Mouse (Mus musculus): ENCODE results near the gene Zc3h4.

The Zc3h4 gene

DNA sequence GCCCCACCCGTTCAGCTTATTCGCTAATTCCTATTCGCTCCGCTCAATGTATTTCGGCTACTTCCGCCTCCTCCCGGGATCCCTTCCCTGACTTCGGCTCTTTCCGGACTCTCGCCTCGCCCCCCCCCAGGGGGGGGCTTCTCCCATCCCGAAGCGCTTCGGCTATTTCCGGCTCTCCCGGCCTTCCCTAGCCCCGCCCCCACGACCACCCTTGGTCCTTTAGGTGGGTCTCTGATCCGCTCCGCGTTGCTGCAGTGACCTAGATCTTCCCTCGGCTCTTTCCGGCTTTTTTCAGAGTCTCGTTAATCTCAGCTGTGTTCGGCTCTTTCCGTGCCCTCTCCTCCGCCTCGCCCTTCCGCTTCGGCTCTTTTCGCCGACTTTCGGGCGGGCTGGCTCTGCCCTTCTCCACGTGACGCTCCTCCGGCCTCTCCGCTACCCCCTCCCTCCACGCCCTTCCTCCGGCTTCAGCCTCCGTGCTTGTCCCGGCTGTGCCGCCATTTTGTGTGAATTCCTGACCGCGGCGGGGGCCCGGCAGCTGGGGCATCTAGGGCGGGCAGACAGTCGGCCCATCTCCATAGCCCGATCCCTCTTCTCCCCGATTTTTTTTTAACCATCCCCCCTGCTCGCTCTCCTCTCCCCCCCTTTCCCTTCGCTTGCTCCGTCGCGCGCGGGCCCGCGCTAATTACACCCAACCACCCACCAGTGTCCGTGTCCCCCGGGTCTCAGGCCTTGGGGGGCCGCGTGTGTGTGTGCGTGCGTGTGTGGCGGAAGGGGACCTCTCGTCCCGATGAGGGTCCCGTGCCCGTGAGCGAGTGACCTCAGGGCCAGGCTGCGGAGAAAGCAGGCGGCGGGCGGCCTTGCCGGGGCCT lies 656 bp upstream of the Zc3h4 start:
- DNase-seq (ENCODE audit: low read depth, low spot score) = peak; percentile 98

DNA sequence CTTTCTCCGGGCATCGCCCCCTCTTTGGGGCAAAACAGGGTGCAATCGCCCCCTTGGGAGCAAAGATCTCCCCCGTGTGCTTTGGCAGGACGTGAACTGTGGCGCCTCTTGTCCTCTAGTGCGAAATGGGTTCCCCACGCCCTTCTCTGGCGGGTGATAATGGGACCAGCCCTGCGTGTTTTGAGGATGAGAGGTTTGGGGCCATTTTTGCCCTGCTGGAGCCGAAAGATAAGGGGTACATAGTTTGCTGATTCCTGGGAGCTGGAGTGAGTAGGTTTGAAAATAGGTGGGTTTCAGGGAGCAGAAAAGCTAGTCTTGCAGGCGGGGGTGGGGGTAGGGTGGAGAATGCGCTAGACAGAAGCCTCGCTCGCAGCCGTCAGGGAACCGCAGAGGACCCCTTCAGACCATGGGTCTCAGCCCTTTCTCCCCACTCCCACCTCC lies 1.3 kb downstream of the Zc3h4 start:
- no peak for DNase-seq (ENCODE audit: low read depth, low spot score)

DNA sequence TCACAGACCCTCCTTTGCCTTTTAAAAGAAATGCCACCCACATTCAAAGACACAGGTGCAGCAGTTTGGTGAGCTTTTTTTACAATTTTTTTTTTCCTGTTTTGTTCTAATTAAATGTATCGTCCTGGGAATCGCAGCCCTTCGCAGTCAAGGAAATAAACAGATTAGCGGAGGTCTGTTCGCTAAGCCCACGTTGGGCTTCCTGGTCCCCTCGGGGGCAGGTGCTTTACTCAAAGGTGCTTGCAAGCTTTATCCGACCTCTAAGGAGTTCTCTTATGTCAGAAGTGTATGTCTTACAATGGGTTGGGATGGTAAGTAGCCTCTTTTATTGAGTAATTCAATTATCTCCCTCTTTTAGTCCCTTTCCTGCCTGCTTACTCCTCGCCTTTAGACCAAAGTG lies 1.7 kb downstream of the Zc3h4 start:
- no peak for DNase-seq (ENCODE audit: low read depth, low spot score)

GRCm38 (mm10) chr7:16402968-16403948 lies 2.5 kb downstream of the Zc3h4 start:
- no peak for DNase-seq (ENCODE audit: low read depth, low spot score)

DNA sequence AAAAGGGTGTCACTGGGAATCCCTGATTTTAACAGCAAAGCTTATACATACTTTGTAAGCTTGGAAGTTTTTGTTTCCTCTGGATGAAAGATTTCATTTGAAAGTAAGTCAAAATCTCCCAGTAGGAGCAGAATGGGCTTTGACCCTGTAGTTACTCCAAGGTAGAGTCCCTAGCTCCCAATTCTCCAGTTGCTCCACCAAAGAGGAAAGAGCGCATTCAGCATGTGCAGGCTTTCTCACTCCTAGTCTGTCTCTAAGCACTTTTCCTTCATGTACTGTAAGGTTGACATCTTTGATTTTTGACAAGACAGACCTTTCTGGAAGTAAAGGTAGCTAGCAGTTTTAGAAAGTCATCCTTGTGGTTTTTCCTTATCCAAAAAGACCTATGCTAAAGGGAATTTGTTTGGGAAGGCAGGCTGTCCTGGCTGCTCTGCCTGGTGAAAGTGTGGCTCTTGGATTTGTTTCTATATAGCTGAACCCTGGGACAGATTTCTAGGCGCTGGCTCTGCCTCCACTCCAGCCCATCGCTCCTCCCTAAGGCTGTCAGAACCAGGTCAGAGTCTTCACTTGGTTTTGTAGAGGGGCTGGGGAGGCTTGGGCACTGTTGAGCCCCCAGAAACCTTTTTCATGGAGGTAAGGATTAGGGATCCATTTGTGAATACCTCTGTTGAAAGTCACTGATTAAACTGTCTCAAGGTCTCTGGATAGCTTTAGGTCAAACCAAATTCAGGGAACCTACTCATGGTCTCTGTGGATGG lies 3.8 kb downstream of the Zc3h4 start:
- DNase-seq (ENCODE audit: low read depth, low spot score) = no peak

DNA sequence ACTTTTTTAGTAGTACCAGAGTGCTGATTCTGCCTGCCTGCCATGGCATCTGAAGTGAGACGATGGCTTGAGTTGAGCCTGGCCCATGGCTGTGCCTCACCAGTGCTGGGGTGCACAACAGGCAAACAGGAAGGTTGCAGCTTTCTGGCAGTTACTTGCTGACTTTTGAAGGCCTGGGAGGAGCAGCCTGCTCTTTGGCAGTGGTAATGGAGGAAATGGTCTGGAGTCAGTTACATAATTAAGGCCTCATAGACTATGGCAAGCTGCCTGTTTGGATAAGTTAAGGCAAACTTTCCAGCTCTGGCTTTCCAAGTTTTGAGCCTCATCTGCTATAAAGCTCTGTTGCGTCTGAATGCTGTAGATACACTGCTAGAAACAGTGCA lies 4.4 kb downstream of the Zc3h4 start:
- no peak for DNase-seq (ENCODE audit: low read depth, low spot score)

GRCm38 (mm10) chr7:16405516-16406351 lies 5.0 kb downstream of the Zc3h4 start:
- DNase-seq (ENCODE audit: low read depth, low spot score) = no peak

DNA sequence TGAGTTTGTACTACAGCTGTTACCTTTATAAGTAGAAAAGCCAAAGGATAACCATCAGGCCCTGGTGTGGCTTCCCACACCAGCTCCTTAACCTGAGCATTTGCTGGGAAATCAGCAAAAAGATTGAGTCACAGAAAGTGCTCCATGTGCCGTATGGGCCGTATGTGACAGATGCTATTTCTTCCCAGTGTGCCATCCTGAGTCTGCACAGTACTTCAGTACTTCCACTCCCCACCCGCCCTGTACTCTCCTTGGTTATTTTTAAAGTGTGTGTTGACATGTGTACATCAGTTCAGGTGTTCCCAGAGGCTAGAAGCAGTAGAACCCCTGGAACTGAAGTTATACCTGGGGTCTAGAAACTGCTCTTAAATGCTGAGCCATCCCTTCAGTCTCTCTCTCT lies 6.3 kb downstream of the Zc3h4 start:
- DNase-seq (ENCODE audit: low read depth, low spot score) = no peak

GRCm38 (mm10) chr7:16411100-16411499 lies 10.4 kb downstream of the Zc3h4 start:
- DNase-seq (ENCODE audit: low read depth, low spot score) = no peak

DNA sequence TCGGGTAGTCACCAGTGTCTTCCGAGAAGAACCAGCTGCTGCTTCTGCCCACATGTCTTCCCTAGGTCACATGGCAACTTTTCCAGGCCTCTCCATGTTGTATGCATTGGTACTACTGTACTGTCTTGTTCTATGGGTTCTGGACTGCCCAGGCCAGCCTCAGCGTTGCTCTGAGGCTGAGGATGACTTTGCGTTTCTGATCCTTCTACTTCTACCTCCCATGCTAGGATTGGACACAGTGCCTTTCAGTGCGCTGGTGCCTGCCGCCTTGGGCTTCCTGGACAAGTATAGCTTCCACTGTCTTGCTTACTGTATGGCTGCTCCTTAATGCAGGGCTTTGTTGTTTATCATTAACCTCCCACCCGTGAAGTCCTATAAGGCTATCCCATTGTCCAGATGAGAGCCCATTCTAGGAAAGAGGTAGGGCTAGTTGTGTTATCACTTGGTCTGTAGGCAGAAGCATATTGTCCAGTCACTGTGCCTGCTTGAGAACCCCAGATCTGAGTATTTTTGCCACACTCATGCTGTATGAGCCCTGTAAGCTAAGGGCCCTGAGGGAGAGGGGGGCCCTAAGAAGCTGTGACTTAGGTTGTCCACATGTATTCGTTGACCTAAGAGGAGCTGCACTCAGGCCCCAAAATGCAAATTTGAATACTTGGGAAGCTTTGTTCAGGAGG lies 11.6 kb downstream of the Zc3h4 start:
- DNase-seq (ENCODE audit: low read depth, low spot score) = no peak

DNA sequence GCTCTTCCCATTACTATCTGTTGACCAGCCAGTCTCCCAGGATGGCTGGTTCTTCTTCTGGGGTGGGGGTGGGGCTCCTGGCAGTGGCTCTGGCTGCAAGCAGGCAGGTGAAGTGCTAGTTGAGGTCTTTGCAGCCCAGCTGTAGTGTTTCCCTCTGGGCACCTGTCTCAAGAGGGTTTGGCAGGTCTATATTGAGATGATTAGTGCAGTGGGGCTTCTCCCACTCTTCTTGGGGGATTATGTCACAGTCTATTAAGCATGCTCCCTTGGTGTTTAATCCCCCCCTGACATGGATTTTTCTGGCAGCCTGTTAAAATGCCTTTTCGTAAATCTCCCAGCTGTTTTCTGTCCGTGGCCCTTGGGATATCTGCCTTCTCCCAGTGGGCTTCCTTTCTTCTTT lies 12.2 kb downstream of the Zc3h4 start:
- no peak for DNase-seq (ENCODE audit: low read depth, low spot score)

- peak; percentile 49 for DNase-seq (ENCODE audit: low read depth, low spot score)
Measured at GRCm38 (mm10) chr7:16415426-16415825, 14.7 kb downstream of the Zc3h4 start.

DNA sequence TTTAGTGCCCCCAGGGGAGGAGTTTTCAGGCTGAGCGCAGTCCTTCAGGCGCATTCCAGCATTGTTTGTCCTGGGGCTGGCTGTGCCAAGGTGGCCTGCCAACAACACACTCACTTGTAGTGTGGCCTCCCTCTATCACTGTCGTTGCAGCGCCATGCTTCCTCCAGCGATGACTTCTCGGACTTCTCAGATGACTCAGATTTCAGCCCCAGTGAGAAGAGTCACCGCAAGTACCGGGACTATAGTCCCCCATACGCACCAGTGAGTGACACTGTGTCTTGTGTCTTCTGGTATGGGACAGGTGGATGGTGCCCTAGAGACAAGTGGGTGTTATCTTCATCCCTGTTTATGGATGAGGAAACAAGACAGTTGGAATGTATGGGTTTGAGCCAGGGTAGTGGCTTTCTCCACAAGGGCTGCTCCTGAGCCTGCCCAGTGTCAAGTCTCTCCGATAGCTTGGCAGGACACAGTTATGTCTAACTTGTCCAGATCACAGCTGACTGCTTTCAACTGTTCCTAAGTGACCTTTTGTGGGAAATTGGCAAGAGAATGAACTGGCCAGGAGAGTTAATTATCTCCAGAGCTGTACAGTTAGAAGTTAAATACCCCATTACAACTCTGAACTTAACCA lies 16.5 kb downstream of the Zc3h4 start:
- no peak for DNase-seq (ENCODE audit: low read depth, low spot score)

DNA sequence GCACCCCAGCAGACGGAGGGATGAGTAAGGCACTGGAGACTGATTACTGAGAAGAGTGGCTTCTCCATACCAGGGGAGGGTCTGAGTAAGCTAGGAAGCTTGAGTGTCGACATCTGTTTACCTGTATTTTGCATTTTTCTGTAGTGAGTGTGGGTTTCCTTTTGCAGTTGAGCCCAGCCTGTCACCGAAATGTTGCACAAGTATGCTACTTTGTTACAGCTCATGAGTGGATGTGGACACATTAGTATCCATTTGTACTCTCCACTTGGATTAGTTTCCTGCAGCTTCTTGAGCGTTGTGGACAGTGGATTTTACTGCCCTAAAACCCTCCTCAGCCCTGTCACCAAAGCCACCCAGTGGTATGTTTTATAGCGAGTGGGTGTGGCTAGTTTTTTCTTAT lies 18.0 kb downstream of the Zc3h4 start:
- no peak for DNase-seq (ENCODE audit: low read depth, low spot score)

- no peak for DNase-seq (ENCODE audit: low read depth, low spot score)
Measured at GRCm38 (mm10) chr7:16420493-16421118, 19.9 kb downstream of the Zc3h4 start.

DNA sequence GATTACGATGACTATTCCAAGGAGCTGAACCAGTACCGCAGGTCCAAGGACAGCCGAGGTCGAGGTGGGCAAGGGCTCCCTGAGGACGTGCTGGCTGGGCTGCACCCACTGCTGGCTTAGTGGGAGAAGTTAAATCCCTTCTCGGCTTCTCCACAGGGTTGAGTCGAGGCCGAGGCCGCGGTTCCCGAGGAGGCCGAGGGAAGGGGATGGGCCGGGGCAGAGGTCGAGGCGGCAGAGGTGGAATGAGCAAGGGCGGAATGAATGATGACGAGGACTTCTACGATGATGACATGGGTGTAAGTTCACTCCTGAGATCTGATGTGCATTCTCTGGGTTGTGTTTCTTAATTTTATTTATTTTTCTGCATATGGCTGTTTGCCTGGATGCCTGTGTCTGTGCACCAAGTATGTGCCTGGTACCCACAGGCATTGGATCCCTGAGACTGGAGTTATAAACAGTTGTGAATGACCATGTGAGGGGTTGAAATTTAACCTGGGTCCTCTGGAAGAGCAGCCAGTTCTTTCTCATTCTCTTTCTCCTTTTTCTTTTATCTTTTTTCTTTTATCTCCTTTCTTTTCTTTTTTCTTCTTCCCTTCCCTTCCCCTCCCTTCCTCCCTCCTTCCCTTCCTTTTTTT lies 21.6 kb downstream of the Zc3h4 start:
- DNase-seq (ENCODE audit: low read depth, low spot score) = no peak

DNA sequence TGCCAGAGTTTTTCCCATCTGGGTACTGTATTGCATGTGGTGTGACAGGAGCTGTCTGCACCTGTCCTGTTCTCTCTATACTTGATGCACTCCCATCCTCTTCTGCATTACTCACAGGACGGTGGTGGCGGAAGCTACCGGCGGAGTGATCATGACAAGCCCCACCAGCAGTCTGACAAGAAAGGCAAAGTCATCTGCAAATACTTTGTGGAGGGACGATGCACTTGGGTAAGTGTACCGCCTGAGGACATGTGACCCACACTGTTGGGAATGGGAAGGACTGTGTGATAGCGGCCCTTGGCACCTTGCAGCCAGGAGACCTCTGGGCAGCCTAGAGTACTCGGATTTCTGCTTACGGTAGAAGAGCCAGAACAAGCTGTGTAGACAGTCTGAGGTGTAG lies 23.0 kb downstream of the Zc3h4 start:
- no peak for DNase-seq (ENCODE audit: low read depth, low spot score)

DNA sequence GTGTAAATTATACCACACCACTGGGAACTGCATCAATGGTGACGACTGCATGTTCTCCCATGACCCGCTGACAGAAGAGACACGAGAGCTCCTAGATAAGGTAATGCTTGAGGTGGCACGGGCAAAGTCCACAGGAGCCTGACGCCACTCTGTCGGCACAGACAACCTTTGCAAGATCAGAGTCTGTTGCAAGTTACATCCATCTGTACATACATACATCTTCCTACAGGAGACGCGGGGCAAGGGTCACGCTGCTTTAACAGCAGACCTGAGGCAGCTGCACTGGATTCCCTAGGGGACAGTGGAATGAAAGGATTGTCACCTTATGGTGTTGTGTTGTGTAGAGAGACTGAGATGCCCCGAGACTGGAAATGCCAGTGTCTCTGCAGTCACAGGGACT lies 25.0 kb downstream of the Zc3h4 start:
- DNase-seq (ENCODE audit: low read depth, low spot score) = no peak
